Mouse (Mus musculus): Measurements from ENCODE around the gene Npas3.

Gene Npas3

GRCm38 (mm10) chr12:54005546-54005945 is 757.1 kb downstream of the Npas3 start:
- DNase-seq, result no peak

- no peak for DNase-seq
Observed at GRCm38 (mm10) chr12:54015304-54015703, 766.8 kb downstream of the Npas3 start.

GRCm38 (mm10) chr12:54017949-54018348 is 769.5 kb downstream of the Npas3 start:
- DNase-seq, result no peak

- DNase-seq, result no peak
Observed at GRCm38 (mm10) chr12:54019979-54020378, 771.5 kb downstream of the Npas3 start.

GRCm38 (mm10) chr12:54034666-54035346 is 786.3 kb downstream of the Npas3 start:
- DNase-seq, result no peak

DNA sequence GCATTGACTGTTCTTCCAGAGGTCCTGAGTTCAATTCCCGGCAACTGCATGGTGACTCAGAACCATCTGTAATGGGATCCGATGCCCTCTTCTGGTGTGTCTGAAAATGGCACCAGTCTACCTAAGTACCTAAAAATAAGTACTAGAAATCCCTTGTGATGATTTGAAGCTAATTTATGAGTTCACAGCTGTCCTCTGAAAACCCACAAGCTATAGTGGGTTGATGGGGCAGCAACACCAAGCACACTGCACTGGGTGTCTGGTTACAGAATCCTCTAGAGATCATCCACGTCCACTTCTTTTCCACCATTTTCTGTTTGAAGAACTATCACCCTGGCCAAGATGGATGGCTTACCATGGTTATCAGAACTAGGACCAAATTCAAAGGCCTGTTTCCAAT is 789.1 kb downstream of the Npas3 start:
- DNase-seq, result no peak

DNA sequence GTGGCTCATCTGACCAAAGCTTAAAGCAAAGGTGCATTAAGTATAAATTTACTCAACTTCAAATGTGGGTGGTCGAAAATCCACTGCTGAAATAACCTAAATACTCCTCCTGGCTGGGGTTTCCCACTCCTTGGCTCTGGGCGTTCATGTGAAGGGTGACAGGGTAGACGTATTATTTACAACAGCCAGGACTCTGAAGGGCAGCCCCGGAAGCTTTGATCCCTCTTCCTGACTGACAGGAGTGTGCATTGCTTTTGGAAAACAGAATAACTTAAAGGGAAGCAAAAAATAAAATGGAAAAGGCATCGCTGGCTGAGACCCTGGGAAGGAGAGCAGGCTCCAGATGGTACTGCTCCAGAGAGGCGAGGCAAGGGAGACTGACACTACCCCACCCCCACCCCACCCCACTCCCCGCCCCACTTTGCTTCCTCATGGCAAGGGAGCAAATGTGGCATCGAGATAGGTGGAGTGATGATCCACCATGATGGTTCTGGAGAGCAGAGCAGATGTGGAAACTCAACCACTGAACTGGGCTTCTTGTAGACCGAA is 794.6 kb downstream of the Npas3 start:
- DNase-seq, result no peak

DNA sequence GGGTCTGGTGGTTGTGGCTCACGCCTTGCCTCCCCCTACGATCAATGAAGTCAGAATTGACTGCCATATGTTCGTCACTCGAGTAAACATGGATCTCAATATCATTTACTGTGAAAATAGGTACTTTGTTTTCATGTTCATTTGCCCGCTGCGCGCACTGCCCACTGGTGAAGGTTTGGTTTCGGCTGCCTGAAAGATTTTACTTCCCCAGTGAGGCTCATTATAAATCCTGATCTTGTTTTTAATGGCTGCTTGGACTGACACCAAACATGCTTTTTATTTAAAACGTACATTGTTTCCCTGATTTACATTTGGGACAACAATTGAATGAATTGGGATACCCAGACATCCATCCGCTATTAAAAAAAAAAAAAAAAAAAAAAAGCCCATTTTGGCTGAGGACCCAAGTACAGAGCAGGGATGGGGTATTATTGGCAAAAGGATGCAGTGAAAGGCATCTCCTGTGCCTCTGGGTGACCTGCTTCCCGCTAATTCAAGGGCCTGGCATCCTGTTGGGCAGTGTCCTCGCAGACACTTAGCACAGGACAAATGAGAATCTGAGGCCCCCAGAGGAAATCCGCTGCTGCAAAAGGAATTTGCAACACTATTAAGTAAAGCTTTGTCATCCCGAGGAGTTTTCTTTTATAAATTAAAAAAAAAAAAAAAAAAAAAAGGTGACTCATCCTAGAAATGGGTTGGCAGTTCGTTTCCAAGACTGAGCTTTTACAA is 796.3 kb downstream of the Npas3 start:
- no peak for DNase-seq

GRCm38 (mm10) chr12:54045360-54045759 is 796.9 kb downstream of the Npas3 start:
- DNase-seq, result no peak

DNA sequence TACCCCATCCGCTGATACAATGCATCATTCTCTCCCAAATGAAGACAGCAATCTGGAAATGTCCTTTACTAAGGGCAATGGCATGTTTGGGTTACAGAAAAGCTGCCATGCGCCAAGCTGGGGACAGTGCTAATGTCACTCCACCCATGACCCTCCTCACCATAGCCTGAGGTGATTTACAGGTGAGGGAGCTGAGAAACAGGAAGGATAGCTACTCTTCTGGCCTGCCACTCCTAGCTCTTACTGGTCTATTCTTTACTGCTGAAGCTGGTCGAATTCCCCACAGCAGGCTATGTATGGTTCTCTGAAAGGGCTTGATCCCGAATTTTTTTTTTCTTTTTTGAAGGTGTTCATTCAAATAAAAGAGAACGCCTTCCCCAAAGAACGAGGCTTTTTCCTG is 798.3 kb downstream of the Npas3 start:
- DNase-seq, result no peak

DNA sequence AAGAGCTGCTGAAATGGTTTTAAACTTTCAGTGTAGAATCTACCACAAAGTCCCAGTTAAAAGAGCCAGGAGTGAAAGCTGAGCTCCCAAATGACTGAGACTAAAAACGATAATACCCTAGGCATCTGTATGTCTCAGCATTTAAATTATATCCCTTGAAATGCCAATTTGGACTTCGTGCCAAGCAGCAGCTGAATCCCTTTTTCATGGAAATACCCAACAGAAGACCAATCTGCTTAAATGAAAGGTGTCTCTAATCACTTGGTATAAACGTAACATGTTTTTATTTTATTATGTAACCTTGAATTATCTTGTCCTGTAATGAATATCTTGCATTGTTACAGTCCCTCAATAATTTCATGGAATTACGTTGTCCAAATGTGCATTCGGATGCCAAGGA is 799.6 kb downstream of the Npas3 start:
- DNase-seq, result no peak

GRCm38 (mm10) chr12:54049926-54050325 is 801.4 kb downstream of the Npas3 start:
- DNase-seq, result no peak

DNA sequence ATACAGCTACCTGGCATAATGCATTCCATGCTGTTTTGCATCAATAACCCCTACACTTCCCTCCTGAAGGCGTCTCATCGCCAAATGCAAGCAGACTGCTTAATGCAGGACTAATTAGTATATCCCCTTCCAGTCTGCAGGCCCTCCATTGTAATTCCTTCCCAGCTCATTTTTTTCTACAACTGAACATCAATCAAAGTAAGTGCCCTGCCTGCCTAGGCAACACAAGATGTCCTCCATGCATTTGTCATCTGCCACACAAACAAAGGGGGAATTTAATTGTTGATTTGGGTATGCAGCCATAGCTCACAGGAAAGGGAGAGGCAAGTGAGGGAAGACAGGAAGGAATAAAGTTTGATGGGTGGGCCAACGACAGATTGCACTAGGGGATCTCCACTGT is 804.5 kb downstream of the Npas3 start:
- DNase-seq, result no peak

- no peak for DNase-seq
Observed at GRCm38 (mm10) chr12:54053598-54053997, 805.1 kb downstream of the Npas3 start.

- DNase-seq, result peak; percentile 62
Observed at GRCm38 (mm10) chr12:54060732-54061131, 812.3 kb downstream of the Npas3 start.

DNA sequence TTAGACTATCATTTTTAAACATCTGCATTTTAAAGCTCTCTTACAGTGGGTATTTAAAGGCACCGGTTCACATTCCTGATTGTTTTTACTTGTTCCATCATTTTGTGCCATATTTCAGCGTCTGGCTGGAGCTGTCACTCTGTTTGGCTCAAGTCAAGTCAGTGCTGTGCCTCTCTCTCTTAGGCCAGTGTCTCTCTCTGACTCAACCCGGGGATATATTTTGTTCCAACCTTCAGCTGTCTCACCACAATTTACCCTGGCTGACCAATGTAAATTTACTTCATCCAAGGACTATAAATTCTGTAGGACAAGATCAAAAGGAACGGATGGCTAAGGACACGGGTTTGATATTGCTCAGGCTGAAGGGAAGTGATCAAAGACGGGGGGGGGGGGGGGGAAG is 812.7 kb downstream of the Npas3 start:
- DNase-seq, result no peak

DNA sequence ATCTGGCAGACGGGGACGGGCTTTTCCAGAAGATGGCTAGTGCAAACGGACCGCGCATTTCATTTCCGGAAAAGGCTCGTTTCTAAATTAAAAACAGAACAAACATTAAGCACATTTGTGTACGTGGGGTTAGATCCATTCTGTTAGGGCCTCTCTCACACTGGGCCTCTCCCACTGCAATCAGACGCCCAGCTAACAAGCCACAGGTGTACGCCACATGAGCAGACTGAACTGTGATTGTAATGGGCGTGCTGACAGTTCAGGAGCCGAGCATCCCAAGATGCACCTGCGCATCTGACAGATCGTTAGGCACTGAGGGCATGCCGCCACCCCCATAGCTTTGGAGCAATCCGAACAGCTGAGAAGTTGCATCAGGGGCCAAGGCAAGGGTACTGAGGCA is 816.5 kb downstream of the Npas3 start:
- DNase-seq, result no peak

DNA sequence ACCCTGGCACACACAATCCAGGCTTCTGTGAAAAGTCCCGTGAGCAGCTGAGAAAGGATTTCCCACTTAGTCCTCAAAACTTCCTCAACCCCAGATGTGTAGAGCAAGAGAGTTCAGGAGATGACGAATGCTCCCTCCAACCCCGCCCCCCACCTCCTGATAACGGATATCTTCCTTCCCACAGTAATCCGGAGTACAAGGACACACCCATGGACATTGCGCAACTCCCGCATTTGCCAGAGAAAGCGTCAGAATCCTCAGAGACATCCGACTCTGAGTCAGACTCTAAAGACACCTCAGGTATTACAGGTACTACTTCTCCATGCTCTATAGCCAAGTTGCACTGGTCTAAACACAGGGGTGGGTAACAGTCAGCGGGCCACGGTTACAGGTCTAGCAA is 817.1 kb downstream of the Npas3 start:
- no peak for DNase-seq

DNA sequence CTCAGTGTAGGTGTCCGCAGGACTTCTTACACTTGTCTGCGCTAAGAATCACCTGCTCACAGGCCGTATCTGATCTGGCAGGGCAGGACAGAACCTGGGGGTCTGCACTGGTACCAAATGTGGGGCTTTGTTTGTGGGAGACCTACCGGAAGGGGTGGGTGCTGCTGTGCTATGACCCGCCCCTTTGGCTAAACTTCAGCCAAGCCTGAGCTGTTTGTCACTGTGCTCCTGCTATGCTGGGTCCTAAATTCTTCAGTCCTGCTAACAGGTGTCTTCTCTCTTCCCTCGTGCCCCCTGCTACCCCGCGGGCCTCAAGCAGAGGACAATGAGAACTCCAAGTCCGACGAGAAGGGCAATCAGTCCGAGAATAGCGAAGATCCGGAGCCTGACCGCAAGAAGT is 818.9 kb downstream of the Npas3 start:
- no peak for DNase-seq

DNA sequence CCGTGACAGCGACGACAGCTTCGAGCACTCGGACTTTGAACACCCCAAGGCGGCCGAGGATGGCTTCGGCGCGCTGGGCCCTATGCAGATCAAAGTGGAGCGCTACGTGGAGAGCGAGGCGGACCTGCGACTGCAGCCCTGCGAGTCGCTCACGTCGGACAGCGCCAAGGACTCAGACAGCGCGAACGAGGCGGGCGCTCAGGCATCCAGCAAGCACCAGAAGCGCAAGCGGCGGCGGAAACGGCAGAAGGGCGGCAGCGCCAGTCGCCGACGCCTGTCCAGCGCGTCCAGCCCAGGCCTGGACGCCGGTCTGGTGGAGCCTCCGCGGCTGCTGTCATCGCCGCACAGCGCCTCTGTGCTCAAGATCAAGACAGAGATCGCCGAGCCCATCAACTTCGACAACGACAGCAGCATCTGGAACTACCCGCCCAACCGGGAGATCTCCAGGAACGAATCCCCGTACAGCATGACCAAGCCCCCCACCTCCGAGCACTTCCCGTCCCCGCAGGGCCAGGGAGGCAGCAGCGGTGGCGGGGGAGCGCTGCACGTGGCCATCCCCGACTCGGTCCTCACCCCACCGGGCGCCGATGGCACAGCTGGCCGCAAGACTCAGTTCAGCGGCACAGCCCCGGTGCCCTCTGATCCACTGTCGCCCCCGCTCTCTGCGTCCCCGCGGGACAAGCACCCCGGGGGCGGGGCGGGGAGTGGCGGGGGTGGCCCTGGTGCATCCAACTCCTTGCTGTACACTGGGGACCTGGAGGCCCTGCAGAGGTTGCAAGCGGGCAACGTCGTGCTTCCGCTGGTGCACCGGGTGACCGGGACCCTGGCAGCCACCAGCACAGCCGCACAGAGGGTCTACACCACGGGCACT is 819.6 kb downstream of the Npas3 start:
- DNase-seq, result no peak

DNA sequence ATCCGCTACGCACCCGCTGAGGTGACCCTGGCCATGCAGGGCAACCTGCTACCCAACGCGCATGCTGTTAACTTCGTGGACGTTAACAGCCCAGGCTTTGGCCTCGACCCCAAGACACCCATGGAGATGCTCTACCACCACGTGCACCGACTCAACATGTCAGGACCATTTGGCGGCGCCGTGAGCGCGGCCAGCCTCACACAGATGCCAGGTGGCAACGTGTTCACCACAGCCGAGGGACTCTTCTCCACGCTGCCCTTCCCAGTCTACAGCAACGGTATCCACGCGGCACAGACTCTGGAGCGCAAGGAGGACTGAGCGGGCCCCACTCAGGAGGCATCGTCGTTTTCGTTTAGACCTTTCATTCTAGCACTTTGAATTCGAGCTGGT is 820.3 kb downstream of the Npas3 start:
- no peak for DNase-seq

GRCm38 (mm10) chr12:54074012-54074411 is 825.5 kb downstream of the Npas3 start:
- no peak for DNase-seq

GRCm38 (mm10) chr12:54080996-54081395 is 832.5 kb downstream of the Npas3 start:
- no peak for DNase-seq

Measured in thymus, postnatal 25 days (tissue).